Mouse (Mus musculus): ENCODE measurements at regions not wholly inside any gene's neighbourhood (a gene's known extent, or its start where the extent isn't known, plus 50 kb on each side); places are given as distances from the start of the nearest gene placed in this dataset.
A peak's percentile ranks its signal among the peaks of the same experiment; 100 is the strongest.

DNA sequence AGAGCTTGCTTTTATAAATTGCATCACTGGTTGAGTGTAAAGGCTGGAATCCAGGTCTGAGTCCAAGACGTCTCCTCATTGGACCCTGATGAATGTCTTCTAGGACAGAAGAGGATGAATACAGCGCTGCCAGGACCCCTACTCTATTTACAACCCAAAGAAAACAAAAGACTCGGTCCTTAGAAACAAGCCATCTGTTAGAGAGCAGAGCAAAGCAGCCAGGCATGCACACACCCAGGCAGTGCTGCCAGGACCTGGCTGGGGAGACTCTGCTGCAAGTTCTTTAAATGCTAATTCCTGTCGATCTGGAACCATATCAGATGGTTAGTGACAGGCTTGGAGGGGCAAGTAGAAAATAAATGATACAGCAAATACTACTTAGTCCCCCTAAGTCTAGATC, 284.4 kb upstream of the Dmac1 start:
- Histone ChIP-seq H3K4me3 (ENCODE audit: low read depth, low read length) (no peak overlapping the region), H3K36me3 (ENCODE audit: insufficient read depth) (no peaks in the 10 kb centered on the region), H3K9ac (no peak overlapping the region), H3K27ac (ENCODE audit: low read depth, low read length) (no peak overlapping the region), H3K4me2 (ENCODE audit: low read depth) (no peak overlapping the region), H3K4me1 (ENCODE audit: insufficient read depth) (no peaks in the 10 kb centered on the region), H3K9me3 (ENCODE audit: low read length) (no peaks in the 10 kb centered on the region), H3K27me3 (ENCODE audit: insufficient read depth, low read length) (no peaks in the 10 kb centered on the region)
- WGBS, result 3% methylated on average over 4 of the region's 4 CpGs
- DNase-seq (peak; percentile 65), ATAC-seq (peak; percentile 79)
- TF ChIP-seq CTCF (IDR thresholded peaks at IDR 0.05; ENCODE audit: low read depth), result no peak

DNA sequence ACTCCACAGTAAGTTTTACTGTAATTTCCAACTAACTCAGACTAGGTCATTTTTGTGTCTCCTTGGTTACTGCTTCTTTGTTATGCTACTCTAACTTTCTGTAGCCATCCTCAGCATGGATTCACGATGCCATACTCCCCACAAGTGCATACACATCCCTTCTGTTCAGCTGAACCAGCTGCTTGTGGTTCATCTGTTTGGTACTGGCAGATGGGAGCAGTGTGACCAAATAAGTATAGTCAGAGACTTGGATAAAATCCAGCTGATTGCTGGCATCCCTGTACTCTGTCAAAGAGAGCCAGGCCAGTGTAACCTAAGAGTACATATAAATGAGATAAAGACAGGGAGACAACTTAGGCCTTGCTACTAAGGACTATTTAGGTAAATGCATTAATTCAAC, 283.7 kb upstream of the Dmac1 start:
- H3K9me3 ChIP-seq (ENCODE audit: low read length), result no peaks in the 10 kb centered on the region
- no peak overlapping the region for H3K9ac ChIP-seq
- ATAC-seq (peak; percentile 93), DNase-seq (peak; percentile 74)
- no peaks in the 10 kb centered on the region for H3K4me1 ChIP-seq (ENCODE audit: insufficient read depth)
- no peak overlapping the region for H3K4me3 ChIP-seq (ENCODE audit: low read depth, low read length)
- no peaks in the 10 kb centered on the region for H3K27me3 ChIP-seq (ENCODE audit: insufficient read depth, low read length)
- H3K36me3 ChIP-seq (ENCODE audit: insufficient read depth), result no peaks in the 10 kb centered on the region
- 0% methylated on average over 1 of the region's 1 CpGs for WGBS
- no peak for TF ChIP-seq CTCF (IDR thresholded peaks at IDR 0.05; ENCODE audit: low read depth)
- H3K4me2 ChIP-seq (ENCODE audit: low read depth), result no peak overlapping the region
- H3K27ac ChIP-seq (ENCODE audit: low read depth, low read length), result no peak overlapping the region

DNA sequence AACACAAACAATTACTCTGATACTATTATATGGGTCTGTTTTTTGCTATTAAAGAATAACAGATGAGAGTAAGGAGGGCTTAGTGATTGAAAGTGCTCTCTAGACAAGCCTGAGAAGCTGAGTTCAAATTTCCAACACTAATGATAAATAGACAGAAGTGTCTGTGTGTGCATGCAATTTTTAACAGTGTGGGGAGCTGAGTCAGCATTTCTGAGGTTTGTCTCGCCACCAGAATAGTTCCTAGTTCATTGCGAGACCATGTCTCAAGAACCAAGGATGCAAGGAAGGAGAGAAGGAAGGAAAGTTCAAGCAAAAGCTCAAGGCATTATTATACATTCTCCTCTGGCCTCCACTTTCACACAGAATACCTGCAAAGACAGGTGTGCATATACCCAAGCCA, 259.7 kb upstream of the Dmac1 start:
- no peaks in the 10 kb centered on the region for H3K36me3 ChIP-seq (ENCODE audit: insufficient read depth)
- H3K4me3 ChIP-seq (ENCODE audit: low read depth, low read length), result no peak overlapping the region
- no peak for TF ChIP-seq CTCF (IDR thresholded peaks at IDR 0.05; ENCODE audit: low read depth)
- no peak overlapping the region for H3K9ac ChIP-seq
- H3K4me1 ChIP-seq (ENCODE audit: insufficient read depth), result no peaks in the 10 kb centered on the region
- DNase-seq (no peak), ATAC-seq (no peak)
- H3K27ac ChIP-seq (ENCODE audit: low read depth, low read length), result no peak overlapping the region
- H3K9me3 ChIP-seq (ENCODE audit: low read length), result no peaks in the 10 kb centered on the region
- no peaks in the 10 kb centered on the region for H3K27me3 ChIP-seq (ENCODE audit: insufficient read depth, low read length)
- no peak overlapping the region for H3K4me2 ChIP-seq (ENCODE audit: low read depth)
- 93% methylated on average over 2 of the region's 2 CpGs for WGBS

DNA sequence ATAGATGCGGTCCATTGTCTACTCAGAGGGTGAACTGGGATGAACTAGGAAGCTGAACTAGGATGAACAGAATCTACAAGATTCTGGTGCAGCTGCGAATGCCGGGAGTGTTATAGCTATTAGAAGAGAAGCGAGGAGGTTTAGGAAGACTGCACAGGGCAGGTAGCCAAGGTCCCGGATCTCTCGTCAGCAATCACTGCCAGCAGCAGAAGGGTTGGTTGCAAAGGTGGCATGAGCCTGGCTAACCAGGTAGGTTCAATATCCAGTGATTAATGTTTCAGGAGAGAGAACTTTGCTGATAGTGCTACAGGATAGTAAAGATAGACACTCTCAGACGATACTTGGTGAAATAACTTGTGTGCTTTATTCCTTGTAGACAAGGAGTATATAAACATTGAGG, 257.0 kb upstream of the Dmac1 start:
- H3K27me3 ChIP-seq (ENCODE audit: insufficient read depth, low read length), result no peaks in the 10 kb centered on the region
- no peaks in the 10 kb centered on the region for H3K36me3 ChIP-seq (ENCODE audit: insufficient read depth)
- H3K4me1 ChIP-seq (ENCODE audit: insufficient read depth), result no peaks in the 10 kb centered on the region
- H3K9ac ChIP-seq, result no peak overlapping the region
- TF ChIP-seq CTCF (IDR thresholded peaks at IDR 0.05; ENCODE audit: low read depth), result no peak
- no peak overlapping the region for H3K4me3 ChIP-seq (ENCODE audit: low read depth, low read length)
- no peaks in the 10 kb centered on the region for H3K9me3 ChIP-seq (ENCODE audit: low read length)
- no peak overlapping the region for H3K27ac ChIP-seq (ENCODE audit: low read depth, low read length)
- DNase-seq (no peak), ATAC-seq (no peak)
- 91% methylated on average over 7 of the region's 7 CpGs for WGBS
- H3K4me2 ChIP-seq (ENCODE audit: low read depth), result no peak overlapping the region

DNA sequence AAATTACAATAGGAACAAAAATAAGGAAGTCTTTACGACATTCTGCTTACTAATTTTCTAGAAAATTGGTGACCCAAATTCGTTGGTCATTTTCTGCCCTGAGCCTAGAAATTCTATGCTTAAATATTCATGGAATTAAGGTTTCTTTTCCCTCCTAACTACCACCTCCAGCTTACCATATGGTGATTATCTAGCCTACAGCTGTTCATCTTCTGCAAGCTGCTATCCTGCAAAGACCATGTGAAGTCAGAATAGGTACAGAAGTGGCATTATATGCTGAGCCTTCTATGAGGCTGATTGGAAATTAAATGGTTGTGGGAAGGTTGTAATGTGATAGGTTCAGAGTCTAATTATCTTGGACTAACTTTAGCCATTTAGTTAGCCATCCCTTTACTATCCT, 251.5 kb upstream of the Dmac1 start:
- DNase-seq, result no peak
- Histone ChIP-seq H3K9me3 (ENCODE audit: low read length) (no peaks in the 10 kb centered on the region), H3K36me3 (ENCODE audit: insufficient read depth) (no peaks in the 10 kb centered on the region), H3K27me3 (ENCODE audit: insufficient read depth, low read length) (no peaks in the 10 kb centered on the region), H3K4me1 (ENCODE audit: insufficient read depth) (no peaks in the 10 kb centered on the region), H3K4me2 (ENCODE audit: low read depth) (no peak overlapping the region), H3K4me3 (ENCODE audit: low read depth, low read length) (no peak overlapping the region), H3K9ac (no peak overlapping the region), H3K27ac (ENCODE audit: low read depth, low read length) (no peak overlapping the region)
- ATAC-seq, result no peak
- 69% methylated on average over 2 of the region's 2 CpGs for WGBS
- no peak for TF ChIP-seq CTCF (IDR thresholded peaks at IDR 0.05; ENCODE audit: low read depth)

DNA sequence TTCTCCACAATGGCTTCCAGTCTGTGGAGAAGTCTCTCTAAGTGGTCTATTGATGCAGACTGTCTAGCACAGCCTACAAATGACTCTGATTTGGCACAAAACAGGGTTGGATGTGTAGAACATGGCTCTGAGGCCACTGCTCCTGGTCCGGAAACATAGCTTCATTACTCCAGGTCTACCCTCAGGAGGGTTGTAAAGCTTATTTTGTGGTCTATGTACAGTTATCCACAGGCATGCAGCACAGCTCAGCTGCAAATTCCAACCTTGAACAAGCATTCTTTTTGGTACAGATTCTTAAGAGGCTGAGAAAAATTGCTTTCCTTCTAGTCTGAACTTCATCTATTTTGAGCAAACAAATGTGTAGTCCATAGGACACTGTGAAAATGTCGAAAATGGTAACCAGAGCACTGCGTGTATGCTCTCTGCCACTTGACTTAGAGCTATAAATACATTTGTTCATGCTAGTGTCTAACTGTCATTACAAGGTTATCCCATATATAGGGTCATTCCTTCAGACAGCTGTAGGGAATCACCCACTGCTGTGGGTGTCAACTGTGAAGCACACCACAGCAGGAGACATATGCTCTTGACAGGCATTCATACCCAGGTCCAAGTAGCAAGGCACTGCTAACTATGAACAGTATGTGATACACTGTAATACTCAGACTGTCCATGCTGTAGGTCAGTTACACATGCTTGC, 239.5 kb upstream of the Dmac1 start:
- Histone ChIP-seq H3K4me1 (ENCODE audit: insufficient read depth) (no peaks in the 10 kb centered on the region), H3K9me3 (ENCODE audit: low read length) (no peaks in the 10 kb centered on the region), H3K9ac (no peak overlapping the region), H3K4me3 (ENCODE audit: low read depth, low read length) (no peak overlapping the region), H3K27ac (ENCODE audit: low read depth, low read length) (no peak overlapping the region), H3K4me2 (ENCODE audit: low read depth) (no peak overlapping the region), H3K36me3 (ENCODE audit: insufficient read depth) (no peaks in the 10 kb centered on the region), H3K27me3 (ENCODE audit: insufficient read depth, low read length) (no peaks in the 10 kb centered on the region)
- DNase-seq (no peak), ATAC-seq (no peak)
- TF ChIP-seq CTCF (IDR thresholded peaks at IDR 0.05; ENCODE audit: low read depth), result no peak
- 93% methylated on average over 3 of the region's 3 CpGs for WGBS

Measured in forebrain, postnatal 0 days (tissue).